Mouse (Mus musculus): ENCODE data around the gene Rexo2.

DNA sequence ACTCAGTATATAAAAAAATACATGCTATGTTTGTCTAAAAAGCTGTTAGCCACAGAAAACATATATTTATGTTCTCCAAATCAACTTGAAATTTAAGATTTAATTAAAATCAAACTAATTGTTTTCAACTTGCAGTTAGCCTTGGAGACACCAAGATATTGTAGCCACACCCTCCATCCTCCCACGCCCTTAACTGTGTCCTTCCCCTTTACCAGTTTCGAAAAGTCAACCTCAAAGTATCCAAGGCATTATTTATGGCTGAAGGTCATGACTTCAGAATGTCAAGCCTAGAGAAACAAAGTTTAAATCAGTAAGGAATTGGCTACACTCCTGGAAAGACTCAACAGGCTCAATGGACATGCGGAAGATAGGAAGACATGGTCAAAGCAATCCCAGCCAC is 18.9 kb downstream of the Rexo2 start:
- TF ChIP-seq CTCF (IDR thresholded peaks at IDR 0.05; ENCODE audit: borderline replicate concordance, control insufficient read depth, extremely low read depth, insufficient read depth, low read length, poor library complexity) (no peak), POLR2A (IDR thresholded peaks at IDR 0.05; ENCODE audit: control insufficient read depth, extremely low read depth, insufficient read depth, low read length, poor library complexity) (no peak)

All from thymus, adult 2 months (tissue).